Mouse (Mus musculus) hindbrain, embryonic 10.5 days (tissue): Measurements from ENCODE around the gene Tmem132a. TPM values are rescaled to one million over a fixed set of nuclear protein-coding genes. Genes with fewer than 3 reads are reported as not detected.

Source experiments
- DNase-seq: peaks from one replicate; pipeline ENCODE4 v3.0.0-alpha.2; 2017; ENCODE audit warnings: low spot score
- H3K27ac ChIP-seq: fragments of 300-500 bp; sonication (generic); 2 replicates; pipeline ENCODE4 v1.5.1; 2016; ENCODE audit warnings: mild to moderate bottlenecking, moderate library complexity
- H3K27me3 ChIP-seq: fragments of 300-500 bp; sonication (generic); 2 replicates; pipeline ENCODE4 v1.6.1; 2016; ENCODE audit warnings: mild to moderate bottlenecking; ENCODE audit not compliant: poor library complexity, insufficient read depth, severe bottlenecking
- H3K36me3 ChIP-seq: fragments of 300-500 bp; sonication (generic); 2 replicates; pipeline ENCODE4 v1.6.1; 2016; ENCODE audit warnings: mild to moderate bottlenecking, moderate library complexity
- H3K4me1 ChIP-seq: fragments of 300-500 bp; sonication (generic); replicated peaks from 2 replicates; pipeline ENCODE4 v1.6.1; 2016; ENCODE audit warnings: mild to moderate bottlenecking
- H3K4me3 ChIP-seq: fragments of 300-500 bp; sonication (generic); 2 replicates; pipeline ENCODE4 v1.5.1; 2016; ENCODE audit warnings: mild to moderate bottlenecking, moderate library complexity
- H3K9me3 ChIP-seq: fragments of 300-500 bp; sonication (generic); 2 replicates; pipeline ENCODE4 v1.6.1; 2016; ENCODE audit warnings: mild to moderate bottlenecking, moderate library complexity
- WGBS: fragments of 180-500 bp; shearing (Covaris S2); methylation state at CpG from one replicate; pipeline ENCODE4 v1.1.7; 2016; 5-methylcytosine and 5-hydroxymethylcytosine counted together
- polyA plus RNA-seq: library from polyadenylated mRNA; unstranded; fragments of >200 nt; fragmentation: Nextera tagmentation; extraction: Ambion mirVana; gene quantifications from 2 replicates; pipeline ENCODE4 v1.2.1, GENCODE M21; 2016

Tmem132a gene
- polyA plus RNA-seq, 1 experiment from 2014 or later, result 135 TPM

- H3K4me3 ChIP-seq, result peak overlapping the region; percentile 85
- peaks cover 70% of the 10 kb centered on the region for H3K36me3 ChIP-seq
- no peak for DNase-seq
- H3K4me1 ChIP-seq, result peaks cover 51% of the 10 kb centered on the region
- peak overlapping the region; percentile 99 for H3K27ac ChIP-seq
- H3K27me3 ChIP-seq, result peaks cover 7% of the 10 kb centered on the region; the same call in 1 of the 2 replicates
- no peaks in the 10 kb centered on the region for H3K9me3 ChIP-seq
- under 1% methylated on average over 17 of the region's 17 CpGs for WGBS
Observed at GRCm38 (mm10) chr19:10868623-10869141, 1.1 kb downstream of the Tmem132a start.

GRCm38 (mm10) chr19:10867946-10868622, 1.7 kb downstream of the Tmem132a start:
- Histone ChIP-seq H3K4me3 (peak overlapping the region; percentile 85), H3K4me1 (peaks cover 51% of the 10 kb centered on the region), H3K27me3 (peaks cover 7% of the 10 kb centered on the region; the same call in 1 of the 2 replicates), H3K9me3 (no peaks in the 10 kb centered on the region), H3K27ac (peak overlapping the region; percentile 99), H3K36me3 (peaks cover 70% of the 10 kb centered on the region)
- 40% methylated on average over 5 of the region's 5 CpGs for WGBS
- DNase-seq, result no peak

- no peak for DNase-seq
- Histone ChIP-seq H3K4me1 (peaks cover 49% of the 10 kb centered on the region), H3K27me3 (peaks cover 7% of the 10 kb centered on the region; the same call in 1 of the 2 replicates), H3K4me3 (no peak overlapping the region), H3K9me3 (no peaks in the 10 kb centered on the region), H3K36me3 (peaks cover 70% of the 10 kb centered on the region), H3K27ac (no peak overlapping the region)
- 94% methylated on average over 13 of the region's 13 CpGs for WGBS
Observed at GRCm38 (mm10) chr19:10866351-10866750, 3.4 kb downstream of the Tmem132a start.

- DNase-seq, result no peak
- peaks cover 99% of the 10 kb centered on the region for H3K36me3 ChIP-seq
- no peak overlapping the region for H3K4me3 ChIP-seq
- no peak overlapping the region for H3K27ac ChIP-seq
- peaks cover 17% of the 10 kb centered on the region; the same call in 1 of the 2 replicates for H3K4me1 ChIP-seq
- H3K27me3 ChIP-seq, result no peaks in the 10 kb centered on the region
- WGBS, result 47% methylated on average over 22 of the region's 22 CpGs
- H3K9me3 ChIP-seq, result no peaks in the 10 kb centered on the region
Observed at GRCm38 (mm10) chr19:10860072-10860497, 9.7 kb downstream of the Tmem132a start.

GRCm38 (mm10) chr19:10856520-10856919, 13.2 kb downstream of the Tmem132a start:
- no peak overlapping the region for H3K27ac ChIP-seq
- WGBS, result 64% methylated on average over 2 of the region's 2 CpGs

GRCm38 (mm10) chr19:10855422-10855821, 14.3 kb downstream of the Tmem132a start:
- Histone ChIP-seq H3K27ac (no peak overlapping the region), H3K9me3 (no peaks in the 10 kb centered on the region), H3K36me3 (peaks cover 52% of the 10 kb centered on the region), H3K4me1 (peaks cover 14% of the 10 kb centered on the region; the same call in 1 of the 2 replicates), H3K27me3 (no peaks in the 10 kb centered on the region), H3K4me3 (no peak overlapping the region)
- WGBS, result 92% methylated on average over 3 of the region's 3 CpGs
- no peak for DNase-seq

More at GRCm38 (mm10) chr19:10856520-10856919, 13.2 kb downstream of the Tmem132a start:
- H3K36me3 ChIP-seq, result peaks cover 63% of the 10 kb centered on the region
- H3K4me3 ChIP-seq, result no peak overlapping the region
- no peak for DNase-seq
- H3K27me3 ChIP-seq, result no peaks in the 10 kb centered on the region
- H3K9me3 ChIP-seq, result no peaks in the 10 kb centered on the region
- peaks cover 17% of the 10 kb centered on the region; the same call in 1 of the 2 replicates for H3K4me1 ChIP-seq

- Histone ChIP-seq H3K27me3 (peaks cover 24% of the 10 kb centered on the region), H3K9me3 (no peaks in the 10 kb centered on the region), H3K36me3 (no peaks in the 10 kb centered on the region), H3K4me3 (no peak overlapping the region), H3K27ac (no peak overlapping the region), H3K4me1 (peaks cover 10% of the 10 kb centered on the region)
- DNase-seq, result no peak
- WGBS, result 49% methylated on average over 3 of the region's 3 CpGs
Observed at GRCm38 (mm10) chr19:10847311-10848087, 22.2 kb downstream of the Tmem132a start.

- no peak overlapping the region for H3K4me3 ChIP-seq
- H3K27me3 ChIP-seq, result peaks cover 29% of the 10 kb centered on the region
- no peaks in the 10 kb centered on the region for H3K36me3 ChIP-seq
- WGBS, result 76% methylated on average over 7 of the region's 7 CpGs
- peaks cover 23% of the 10 kb centered on the region for H3K4me1 ChIP-seq
- no peak overlapping the region for H3K27ac ChIP-seq
- DNase-seq, result no peak
- H3K9me3 ChIP-seq, result no peaks in the 10 kb centered on the region
Observed at GRCm38 (mm10) chr19:10846150-10846549, 23.6 kb downstream of the Tmem132a start.

GRCm38 (mm10) chr19:10845454-10845853, 24.3 kb downstream of the Tmem132a start:
- Histone ChIP-seq H3K9me3 (no peaks in the 10 kb centered on the region), H3K27me3 (peaks cover 32% of the 10 kb centered on the region), H3K4me1 (peaks cover 24% of the 10 kb centered on the region), H3K4me3 (no peak overlapping the region), H3K27ac (no peak overlapping the region), H3K36me3 (no peaks in the 10 kb centered on the region)
- DNase-seq, result no peak
- WGBS, result 83% methylated on average over 3 of the region's 3 CpGs

GRCm38 (mm10) chr19:10844206-10844605, 25.5 kb downstream of the Tmem132a start:
- H3K4me3 ChIP-seq, result no peak overlapping the region
- H3K27ac ChIP-seq, result no peak overlapping the region
- peaks cover 24% of the 10 kb centered on the region for H3K4me1 ChIP-seq
- DNase-seq, result no peak
- H3K36me3 ChIP-seq, result no peaks in the 10 kb centered on the region
- 90% methylated on average over 5 of the region's 5 CpGs for WGBS
- H3K27me3 ChIP-seq, result peaks cover 43% of the 10 kb centered on the region
- H3K9me3 ChIP-seq, result no peaks in the 10 kb centered on the region

GRCm38 (mm10) chr19:10842914-10843313, 26.8 kb downstream of the Tmem132a start:
- no peak for DNase-seq
- Histone ChIP-seq H3K9me3 (no peaks in the 10 kb centered on the region), H3K27me3 (peaks cover 54% of the 10 kb centered on the region), H3K27ac (no peak overlapping the region), H3K4me3 (no peak overlapping the region), H3K4me1 (peaks cover 24% of the 10 kb centered on the region), H3K36me3 (no peaks in the 10 kb centered on the region)
- WGBS, result 48% methylated on average over 24 of the region's 24 CpGs

GRCm38 (mm10) chr19:10841721-10842626, 27.8 kb downstream of the Tmem132a start:
- 29% methylated on average over 16 of the region's 16 CpGs for WGBS
- Histone ChIP-seq H3K27ac (peak overlapping the region; percentile 59; the same call in 1 of the 2 replicates), H3K4me3 (0 out of 2 replicates have a peak overlapping the region, but pooled peaks have one; percentile 9), H3K27me3 (peaks cover 54% of the 10 kb centered on the region), H3K36me3 (no peaks in the 10 kb centered on the region), H3K4me1 (peaks cover 24% of the 10 kb centered on the region), H3K9me3 (no peaks in the 10 kb centered on the region)
- peak; percentile 72 for DNase-seq
